Mouse (Mus musculus) adipocyte (in vitro differentiated cells): ENCODE data around the gene Siah1a.

ENCODE experiments used
- DNase-seq: peaks from one replicate; pipeline ENCODE4 v3.0.0-alpha.2; 2016; ENCODE audit warnings: low spot score

Gene Siah1a

DNA sequence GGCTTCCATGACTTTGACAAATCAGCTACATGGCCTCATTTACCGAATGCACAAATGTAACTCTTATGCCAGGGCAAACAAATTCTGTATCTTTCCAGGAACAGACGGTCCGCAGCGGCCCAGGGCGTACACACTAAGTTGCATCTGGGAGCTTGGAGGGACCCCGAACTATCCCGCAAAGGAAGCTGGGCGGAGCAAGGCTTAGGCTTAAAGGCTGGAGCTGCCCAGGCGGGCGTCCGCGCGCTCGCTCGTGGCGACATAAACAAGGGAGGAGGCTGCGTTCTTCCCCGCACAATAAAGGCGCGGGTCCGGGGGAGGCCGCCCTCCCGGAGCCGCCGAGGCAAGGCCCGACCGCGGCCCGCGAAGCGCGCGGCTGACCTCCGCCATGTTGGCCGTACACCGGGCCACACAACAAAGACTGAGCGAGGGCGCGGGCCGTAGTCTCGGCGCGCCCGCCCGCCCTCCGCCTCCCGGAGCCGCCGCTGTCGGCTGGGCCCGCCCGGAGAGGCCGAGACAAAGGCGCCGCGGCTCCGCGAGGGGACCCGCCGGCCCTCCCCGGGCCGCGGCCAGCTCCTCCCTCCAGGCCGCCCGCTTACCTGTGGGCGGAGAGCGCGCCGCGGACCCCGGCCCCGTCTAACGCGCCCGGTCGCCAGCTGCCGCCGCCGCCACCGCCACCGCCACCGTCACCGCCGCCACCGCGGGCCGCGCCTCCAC lies at the start of gene Siah1a, which contains the start of gene Gm10638:
Gene Siah1a, minus strand, starts transcription at position 714 of the 714 bp plus-strand sequence.
Gene Gm10638, plus strand, starts transcription at position 479 of the 714 bp plus-strand sequence.
- no peak for DNase-seq

GRCm38 (mm10) chr8:86794716-86795115 lies 49.0 kb upstream of the Siah1a start:
- no peak for DNase-seq

DNA sequence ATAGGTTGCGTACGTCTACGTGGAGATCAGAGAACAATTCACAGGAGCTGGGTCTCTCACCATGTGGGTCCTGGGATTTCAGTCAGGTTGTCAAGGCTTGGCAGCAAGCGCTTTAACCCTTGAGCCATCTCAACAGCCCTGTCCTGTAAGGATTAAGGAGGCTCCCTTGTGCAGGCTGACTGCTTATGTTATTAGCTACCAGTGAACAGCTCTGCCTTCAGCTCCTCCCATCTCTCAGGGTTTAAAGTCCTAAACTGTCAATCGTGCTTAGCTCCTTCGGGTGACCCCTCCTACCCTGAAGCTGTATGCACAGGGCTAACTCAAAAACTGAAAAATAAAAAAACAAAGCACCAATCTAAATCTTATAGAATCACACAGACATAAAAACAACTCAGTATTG lies 45.8 kb upstream of the Siah1a start:
- no peak for DNase-seq

DNA sequence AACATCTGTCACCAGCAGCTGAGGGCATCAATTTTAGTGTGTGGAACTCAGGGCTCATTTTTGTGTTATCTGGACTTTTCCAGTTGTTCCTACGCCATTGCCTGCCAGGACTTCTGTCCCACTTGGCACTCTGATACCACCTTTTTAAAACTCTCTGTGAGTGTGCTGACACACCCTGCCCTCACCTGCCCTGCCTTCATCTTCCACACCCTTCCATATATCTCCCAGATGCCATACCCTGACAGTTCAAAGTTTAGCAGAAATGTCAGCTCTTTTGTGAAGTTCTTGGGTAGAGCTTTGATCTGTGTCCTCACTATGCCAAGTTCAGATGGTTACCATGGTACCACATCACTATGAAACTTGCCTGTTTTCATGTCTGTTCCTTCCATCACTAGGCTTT lies 43.8 kb upstream of the Siah1a start:
- DNase-seq: no peak

DNA sequence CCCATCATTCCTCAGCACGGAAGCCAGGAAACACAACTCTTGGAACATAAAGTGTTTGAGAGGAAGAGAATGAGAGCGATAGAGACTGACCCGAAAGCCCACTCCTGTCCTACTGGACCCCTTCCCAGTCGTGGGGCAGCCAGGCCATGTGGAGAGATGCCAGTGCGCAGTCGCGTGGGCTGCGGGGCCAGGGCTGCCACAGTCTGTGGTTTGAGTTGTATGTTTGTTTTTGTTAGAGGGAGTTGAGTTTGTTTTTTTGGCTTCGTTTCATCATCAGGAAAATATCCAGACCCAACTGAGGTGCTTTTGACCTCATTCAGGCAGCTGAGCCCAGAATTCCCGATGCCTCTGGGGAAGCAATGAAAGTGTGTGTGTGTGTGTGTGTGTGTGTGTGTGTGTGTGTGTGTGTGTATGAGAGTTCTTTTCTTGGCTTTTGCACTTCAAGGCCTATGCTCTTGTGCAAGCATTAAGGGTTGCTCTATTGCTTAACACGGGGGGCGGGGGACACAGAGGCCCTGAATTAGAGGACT lies 42.2 kb upstream of the Siah1a start:
- DNase-seq: peak; percentile 98

- peak; percentile 26 for DNase-seq
These were observed 40.8 kb upstream of the Siah1a start for GRCm38 (mm10) chr8:86786498-86786897.

DNA sequence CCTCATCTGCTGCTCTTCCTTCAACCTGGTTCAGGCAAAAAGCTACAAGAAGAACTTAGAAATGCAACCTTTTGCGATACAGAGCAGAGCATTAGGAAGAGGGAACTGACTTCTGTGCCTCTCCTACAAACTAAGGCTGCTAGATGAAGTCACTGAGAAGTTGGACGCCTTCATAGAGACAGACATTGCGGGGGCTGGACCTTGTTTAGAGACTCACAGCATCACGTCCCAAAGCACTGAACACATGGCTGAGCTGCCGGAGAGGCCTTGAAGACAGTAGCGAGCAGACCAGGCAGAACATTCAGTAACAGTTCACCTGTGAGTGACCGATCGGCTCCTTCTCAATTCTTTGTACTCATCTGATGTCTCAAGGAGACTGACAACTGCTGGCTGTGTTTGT lies 35.4 kb upstream of the Siah1a start:
- DNase-seq: no peak

GRCm38 (mm10) chr8:86779207-86779606 lies 33.5 kb upstream of the Siah1a start:
- DNase-seq: no peak

DNA sequence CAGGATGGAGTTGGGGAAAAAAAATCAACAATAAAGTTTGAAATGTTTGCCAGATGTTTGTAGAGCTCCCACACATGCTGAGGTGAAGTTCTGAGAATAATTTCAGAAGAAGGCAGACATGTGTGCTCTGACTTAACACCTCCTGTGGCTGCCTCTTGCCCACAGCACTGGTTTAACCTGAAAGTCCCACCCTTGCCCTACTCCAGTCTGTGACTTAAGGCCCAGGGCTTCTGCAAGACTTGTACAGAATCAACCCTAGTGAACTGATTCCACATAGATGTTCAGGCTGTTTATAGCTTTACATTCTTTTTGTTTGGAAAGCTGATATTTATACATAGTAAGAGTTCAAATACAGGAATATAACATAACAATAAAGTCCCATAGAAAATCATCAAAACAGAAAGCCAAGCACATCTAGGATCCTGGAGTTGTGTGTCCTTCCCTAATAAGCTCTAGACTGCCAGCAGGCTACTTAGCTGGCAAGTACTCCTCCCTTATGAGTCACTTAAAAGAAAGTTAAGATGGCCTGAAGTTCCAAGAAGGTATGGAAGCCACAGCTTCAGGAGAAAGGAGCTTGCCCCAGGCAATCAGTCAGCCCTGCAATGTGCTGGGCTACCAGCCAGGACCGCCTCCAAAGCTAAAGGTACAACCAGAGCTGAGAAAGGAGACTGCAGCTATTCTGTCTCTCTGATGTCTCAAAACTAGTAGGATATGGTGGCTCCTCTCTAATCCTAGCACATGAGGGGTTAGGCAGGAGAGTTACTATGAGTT lies 24.4 kb upstream of the Siah1a start:
- peak; percentile 74 for DNase-seq

- peak; percentile 98 for DNase-seq
These were observed 22.8 kb upstream of the Siah1a start for GRCm38 (mm10) chr8:86768499-86768898.

DNA sequence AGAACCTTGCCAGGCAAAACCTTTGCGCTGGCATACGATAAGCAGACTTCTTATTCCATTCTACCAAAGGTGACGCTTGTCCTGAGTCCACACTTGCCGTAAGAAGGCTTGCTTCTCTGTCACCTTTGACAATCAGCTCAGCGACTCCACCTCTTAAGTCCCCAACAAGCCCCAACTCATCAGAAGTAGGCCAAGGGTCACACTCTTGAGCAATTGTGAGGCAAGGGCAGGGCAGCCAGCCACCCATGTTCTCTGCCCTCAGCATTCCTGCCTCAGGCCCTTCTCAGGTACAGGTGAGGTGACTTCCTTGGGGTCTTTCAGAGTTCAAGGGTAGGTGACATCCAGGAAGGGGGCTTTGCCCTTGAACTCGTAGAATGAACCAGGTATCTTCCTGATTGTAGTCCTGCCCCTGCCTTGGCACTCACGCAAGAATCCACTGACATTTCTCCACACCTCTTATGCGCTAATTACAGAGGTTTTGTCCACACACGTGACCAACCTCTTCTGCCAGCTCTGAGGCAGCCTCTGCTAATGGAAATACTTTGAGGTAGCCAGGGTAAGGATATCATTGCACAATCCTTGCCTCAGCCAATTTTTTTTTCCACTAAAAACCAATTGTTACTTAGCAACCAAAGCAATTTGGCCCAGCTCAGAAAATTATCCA lies 20.9 kb upstream of the Siah1a start:
- DNase-seq: peak; percentile 63

- peak; percentile 63 for DNase-seq
These were observed 19.9 kb upstream of the Siah1a start for GRCm38 (mm10) chr8:86765669-86766068.

GRCm38 (mm10) chr8:86765155-86765554 lies 19.4 kb upstream of the Siah1a start:
- DNase-seq: no peak

DNA sequence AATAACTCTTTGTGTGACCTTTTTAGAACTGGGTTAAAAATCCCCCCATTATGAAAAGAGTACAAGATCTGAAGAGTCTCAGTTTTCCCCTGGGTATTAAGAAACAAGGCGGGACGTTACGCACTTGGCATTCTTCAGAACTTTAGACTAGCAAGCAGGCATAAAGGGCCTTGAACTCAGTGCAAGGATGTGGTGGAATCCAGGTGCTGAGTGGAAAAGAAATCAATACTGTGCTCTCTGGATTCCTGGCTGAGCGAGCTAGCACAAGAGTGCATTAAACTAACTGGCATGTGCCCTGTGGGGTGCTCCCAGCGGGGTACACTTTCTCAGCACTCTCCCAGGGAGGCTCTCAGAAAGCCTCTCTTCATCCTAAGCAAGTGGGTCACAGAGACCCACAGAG lies 17.1 kb upstream of the Siah1a start:
- DNase-seq: no peak

DNA sequence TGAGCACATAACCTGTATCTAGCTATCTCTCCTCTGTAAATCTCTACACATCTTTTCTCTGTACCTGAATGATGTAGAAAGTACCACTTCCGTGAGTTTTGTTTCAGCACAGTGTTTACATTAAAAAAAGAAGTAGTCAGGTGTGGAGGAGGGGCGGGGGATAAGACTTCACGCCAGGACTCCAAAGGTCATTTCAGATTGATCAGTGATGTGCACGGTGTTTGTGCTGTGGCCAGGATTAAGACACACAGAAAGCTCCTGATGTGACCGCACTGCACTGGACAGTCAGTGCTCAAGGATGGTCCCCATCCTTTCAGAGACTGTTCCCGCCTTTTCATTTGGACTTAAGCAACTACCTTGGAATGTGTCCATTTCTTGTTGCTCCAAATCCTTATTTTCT lies 15.0 kb upstream of the Siah1a start:
- DNase-seq: no peak

DNA sequence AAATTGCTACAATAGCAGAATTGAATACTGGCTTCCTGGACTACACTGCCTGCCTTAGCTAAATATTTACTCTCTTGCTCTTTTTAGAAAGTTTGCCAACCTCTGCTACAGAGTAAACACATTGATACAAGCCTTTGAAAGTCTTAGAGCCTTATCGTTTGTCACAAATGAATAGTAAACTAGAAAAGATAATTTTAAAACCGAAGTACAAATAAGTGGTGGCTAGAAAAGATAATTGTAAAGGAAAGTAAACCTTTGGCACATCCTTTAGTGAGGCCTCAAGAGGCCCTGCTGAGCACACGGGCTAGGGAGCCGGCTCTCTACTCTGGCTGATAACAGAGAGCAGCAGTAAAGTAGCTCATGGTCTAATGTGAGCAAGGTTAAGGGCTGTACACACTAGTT lies 13.4 kb upstream of the Siah1a start:
- DNase-seq: no peak

DNA sequence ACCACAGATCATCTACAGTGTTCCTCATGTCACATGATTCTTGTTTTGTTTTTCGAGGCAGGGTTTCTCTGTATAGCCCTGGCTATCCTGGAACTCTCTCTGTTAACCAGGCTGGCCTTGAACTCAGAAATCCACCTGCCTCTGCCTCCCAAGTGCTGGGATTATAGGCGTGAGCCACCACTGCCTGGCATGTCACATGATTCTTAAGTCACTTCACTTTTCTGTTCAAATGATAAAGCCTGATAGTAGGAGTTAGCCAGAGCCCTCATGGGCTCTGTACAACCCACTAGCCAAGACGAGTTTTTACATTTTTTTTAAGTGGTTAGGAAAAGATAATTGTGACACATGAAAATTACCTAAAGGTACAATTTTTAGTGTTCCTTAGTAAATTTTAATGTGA lies 12.9 kb upstream of the Siah1a start:
- no peak for DNase-seq

- DNase-seq: no peak
These were observed 11.4 kb upstream of the Siah1a start for GRCm38 (mm10) chr8:86756948-86757733.

DNA sequence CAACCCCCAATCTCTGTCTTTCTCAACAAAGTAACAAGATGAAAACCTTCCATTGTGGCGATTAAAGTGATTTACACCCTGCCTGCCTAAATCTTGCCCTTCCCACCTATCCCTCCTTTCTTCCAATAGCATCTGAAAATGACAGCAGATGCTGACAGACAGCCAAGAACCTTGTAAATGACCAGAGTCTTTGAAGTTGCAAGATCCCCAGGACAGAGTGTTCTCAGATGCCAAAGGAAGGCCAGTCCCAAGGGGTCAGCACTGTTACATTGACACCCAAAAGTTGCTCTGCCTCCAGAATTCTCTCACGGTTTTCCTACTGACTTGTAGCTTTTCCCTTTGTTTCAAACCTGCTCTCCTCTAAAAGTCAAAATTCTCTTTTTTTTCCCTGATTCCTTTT lies 4.1 kb upstream of the Siah1a start:
- DNase-seq: no peak

DNA sequence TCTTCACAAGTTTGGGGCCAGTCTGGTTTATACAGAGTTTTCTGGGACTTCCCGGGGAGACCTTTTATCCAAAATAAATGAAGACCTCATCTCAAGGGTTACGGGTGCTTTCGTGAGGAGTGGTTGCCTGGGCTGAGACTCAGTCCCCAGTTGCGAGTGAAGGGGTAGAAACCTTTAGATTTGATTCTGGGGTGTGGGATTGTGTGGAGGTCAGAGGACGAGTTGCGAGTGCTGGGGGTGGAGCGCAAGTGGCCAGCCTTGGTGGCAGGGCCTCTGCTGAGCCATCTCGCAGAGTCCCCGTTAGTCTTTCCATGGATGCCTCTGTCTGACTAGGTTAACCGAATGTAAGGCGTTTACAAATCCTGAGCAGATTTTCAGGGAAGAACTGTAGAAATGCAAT lies 777 bp upstream of the Siah1a start:
- peak; percentile 68 for DNase-seq

GRCm38 (mm10) chr8:86745935-86746441 lies 254 bp upstream of the Siah1a start:
- DNase-seq: peak; percentile 90
